11 mouse cellular contexts compared by ENCODE assay signal in the genomic region with DNA sequence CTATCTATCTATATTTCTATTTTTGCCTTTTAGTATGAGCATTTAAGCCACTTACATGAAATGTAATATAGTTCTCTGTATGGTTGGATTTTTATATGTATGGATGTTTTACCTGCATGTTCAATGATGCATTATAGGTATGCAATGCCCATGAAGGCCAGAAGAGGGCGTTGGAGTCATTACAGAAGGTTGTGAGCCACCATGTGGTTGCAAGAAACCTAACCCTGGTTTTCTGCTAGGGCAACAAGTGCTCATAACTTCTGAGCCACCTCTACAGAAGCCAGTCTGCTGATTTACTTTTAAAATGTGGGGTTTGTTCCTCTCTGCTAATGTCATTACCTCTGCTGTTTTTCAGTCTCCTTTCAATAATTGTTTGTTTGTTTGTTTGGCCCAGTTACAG. TPM values are rescaled to one million over a fixed set of nuclear protein-coding genes. Genes with fewer than 3 reads are reported as not detected.
DNase-seq lines count a peak whose midpoint lies in the region; TF ChIP-seq lines count a peak whose summit lies in the region.
"Had no signal": no experiment of that assay in that cellular context is flagged by ENCODE, and none has a peak within 500 bp of the region (broad histone marks: within the 10 kb centered on the region; RNA-seq: fewer than 3 reads in every experiment).

No protein-coding gene starts in this region.

- no peaks in the 10 kb centered on the region for H3K27me3 ChIP-seq in thymus, adult 2 months (ENCODE audit: control insufficient read depth, insufficient read depth, low read length)

- peak; percentile 38 for DNase-seq in adrenal gland, postnatal 14 days
- DNase-seq in adrenal gland, adult 18-20 months (ENCODE audit: low spot score in 2 of 2): no peak
- peak; percentile 23 for DNase-seq in thymus, adult 2 months
- DNase-seq in thymus, postnatal 36 days: no peak
- peak; percentile 43 for DNase-seq in liver
- no peak for DNase-seq in urinary bladder, postnatal 36 days (ENCODE audit: low spot score in 2 of 2)
- DNase-seq in spleen, adult 12 weeks (ENCODE audit: low spot score): no peak
- DNase-seq in right cerebral cortex, adult 2 months (ENCODE audit: low spot score in 2 of 2): no peak
- DNase-seq: cerebellum, postnatal 14 days; kidney, postnatal 25 days had no signal

- no peak overlapping the region for H3K4me3 ChIP-seq in thymus, adult 2 months (ENCODE audit: control insufficient read depth, insufficient read depth, low read length)

- no peaks in the 10 kb centered on the region for H3K4me1 ChIP-seq in thymus, adult 2 months (replicated peaks; ENCODE audit: control insufficient read depth, insufficient read depth, low read length)

- no peak overlapping the region for H3K27ac ChIP-seq in thymus, adult 2 months (ENCODE audit: control insufficient read depth, insufficient read depth, low read length)

- TF ChIP-seq POLR2A in thymus, adult 2 months (IDR thresholded peaks at IDR 0.05; ENCODE audit: control insufficient read depth, extremely low read depth, insufficient read depth, low read length, poor library complexity): no peak

- TF ChIP-seq CTCF in thymus, adult 2 months (IDR thresholded peaks at IDR 0.05; ENCODE audit: borderline replicate concordance, control insufficient read depth, extremely low read depth, insufficient read depth, low read length, poor library complexity): no peak

- no peaks in the 10 kb centered on the region for H3K36me3 ChIP-seq in thymus, adult 2 months (ENCODE audit: control insufficient read depth, insufficient read depth, low read length)

- WGBS in thymus, adult 2 months: 0% methylated on average over 1 of the region's 1 CpGs

RNA-seq across cellular contexts. Expression of a gene that starts 12.2 kb away (rescaled TPM):
- total RNA-seq in adrenal gland, postnatal 14 days (2021): not detected in 2 replicates
- total RNA-seq in adrenal gland, adult 18-20 months (2021): not detected
- polyA plus RNA-seq in thymus, adult 2 months (2012; rRNA removed): 0.41 and 1.1 TPM in 2 replicates
- polyA plus RNA-seq: gonadal fat pad, adult 2 months had no signal

RNA-seq across cellular contexts. Expression of a gene that starts 25.2 kb away (rescaled TPM):
- 7.2 and 7.8 TPM in 2 replicates for total RNA-seq in adrenal gland, postnatal 14 days (2021)
- 1 to 10 TPM; 5.0 to 6.3 TPM for total RNA-seq in adrenal gland, adult 18-20 months (2021)
- polyA plus RNA-seq in thymus, adult 2 months (2012; rRNA removed): 1.1 and 1.3 TPM in 2 replicates

Comparison
In these comparisons a context has a peak if more than half of its experiments do, and no peak if none do; other contexts are left out.
1. DNase-seq: peak in adrenal gland, postnatal 14 days (single experiment), thymus, adult 2 months (single experiment) and liver (single experiment); none in adrenal gland, adult 18-20 months (0 of 2), thymus, postnatal 36 days (0 of 2), urinary bladder, postnatal 36 days (0 of 2), spleen, adult 12 weeks (single experiment) and right cerebral cortex, adult 2 months (0 of 2).